Mouse (Mus musculus): ENCODE results near the gene Elovl1.

DNA sequence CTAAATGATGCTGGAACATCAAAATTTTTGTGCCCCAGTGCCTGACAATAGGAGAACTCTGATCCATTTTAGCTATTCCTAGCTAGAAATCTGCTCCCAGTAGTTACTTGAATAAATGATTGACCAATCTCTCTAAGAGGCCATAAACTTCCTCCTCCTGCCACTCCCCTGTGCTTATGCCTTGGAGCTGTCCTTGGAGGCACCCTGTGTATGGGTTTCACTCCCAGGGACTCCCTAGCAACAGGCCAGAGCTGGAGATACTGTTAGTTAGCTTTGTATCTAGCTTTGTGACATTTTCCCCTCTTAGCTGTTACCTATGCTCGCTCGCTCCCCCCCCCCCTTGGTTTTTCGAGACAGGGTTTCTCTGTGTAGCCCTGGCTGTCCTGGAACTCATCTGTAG is 6.5 kb upstream of the Elovl1 start:
- TF ChIP-seq CTCF (IDR thresholded peaks at IDR 0.05; ENCODE audit: borderline replicate concordance, insufficient read depth, low read depth, low read length) (no peak), POLR2A (IDR thresholded peaks at IDR 0.05; ENCODE audit: borderline replicate concordance, insufficient read depth, low read length) (no peak)

Data from cerebellum, adult 2 months (tissue).